Mouse (Mus musculus) layer of hippocampus, postnatal 10 days (tissue): Measurements from ENCODE around the gene Sost. TPM values are rescaled to one million over a fixed set of nuclear protein-coding genes. Genes with fewer than 3 reads are reported as not detected.

Source experiments
- DNase-seq, 2 experiments: peaks; one replicate each; pipeline ENCODE4 v3.0.0; 2021; ENCODE audit warnings: low spot score in 2 of 2
- total RNA-seq, 2 experiments: library from RNA; stranded (reverse); gene quantifications; 2 replicates each; pipeline ENCODE4 v1.2.3; 2021

Sost gene
- total RNA-seq, 2 experiments from 2014 or later, result 0.23 TPM; not detected in 1

DNA sequence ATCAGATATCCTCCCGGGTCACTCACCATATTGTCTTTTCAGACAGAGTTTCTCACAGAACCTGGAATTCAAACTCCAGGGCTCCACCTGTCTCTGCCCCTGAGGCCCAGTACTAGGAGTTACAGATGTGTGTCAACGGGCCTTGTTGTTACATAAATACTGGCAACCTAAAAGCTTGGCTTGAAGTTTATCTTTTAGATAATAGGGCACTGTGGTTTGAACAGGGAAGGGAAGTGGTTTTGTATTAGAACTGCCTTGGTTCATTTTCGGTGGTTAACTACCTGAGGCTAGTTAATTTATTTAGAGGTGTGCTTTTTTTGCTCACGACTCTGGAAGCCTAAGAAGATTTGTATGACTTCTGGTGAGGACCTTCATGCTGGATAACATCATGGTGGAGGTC, 13.4 kb downstream of the Sost start:
- DNase-seq, result no peak

DNA sequence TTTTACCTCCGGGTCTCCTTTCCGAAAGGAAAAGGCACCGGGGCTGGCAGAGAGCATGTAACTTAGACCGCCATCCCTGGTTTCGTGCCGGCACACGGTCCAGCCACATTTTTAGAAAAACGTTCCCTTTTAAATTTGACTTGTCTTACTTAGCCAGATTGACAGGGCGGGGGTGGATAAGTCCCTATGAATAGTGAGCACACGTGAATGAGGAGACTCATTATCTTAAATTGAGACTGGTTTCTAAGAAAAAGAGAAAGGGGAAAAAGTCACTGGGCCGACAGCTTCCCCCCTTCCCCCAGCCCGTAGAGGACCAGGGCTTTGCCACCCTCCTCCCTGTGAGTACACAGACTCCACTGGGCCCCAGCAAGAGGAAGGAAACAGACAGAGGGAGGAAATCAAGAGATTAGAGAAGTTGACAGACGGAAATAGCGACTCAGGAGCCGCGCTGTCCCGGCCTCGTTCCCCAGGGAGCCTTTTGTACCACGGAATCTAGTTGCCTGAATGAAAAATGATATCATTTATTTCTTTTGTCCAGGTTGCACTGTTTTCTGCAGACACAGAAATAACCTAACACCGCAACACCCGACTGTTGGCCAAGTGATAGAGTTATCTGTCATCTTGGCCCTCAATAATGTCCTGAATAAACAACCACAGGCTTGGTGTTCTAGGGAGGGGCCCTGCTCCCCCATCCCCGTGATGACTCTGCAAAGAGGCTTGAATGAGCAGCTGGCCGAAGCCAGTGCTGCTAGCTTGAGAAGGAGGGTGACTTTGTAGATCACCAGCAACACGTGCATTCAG, 14.1 kb downstream of the Sost start:
- DNase-seq, result no peak

DNA sequence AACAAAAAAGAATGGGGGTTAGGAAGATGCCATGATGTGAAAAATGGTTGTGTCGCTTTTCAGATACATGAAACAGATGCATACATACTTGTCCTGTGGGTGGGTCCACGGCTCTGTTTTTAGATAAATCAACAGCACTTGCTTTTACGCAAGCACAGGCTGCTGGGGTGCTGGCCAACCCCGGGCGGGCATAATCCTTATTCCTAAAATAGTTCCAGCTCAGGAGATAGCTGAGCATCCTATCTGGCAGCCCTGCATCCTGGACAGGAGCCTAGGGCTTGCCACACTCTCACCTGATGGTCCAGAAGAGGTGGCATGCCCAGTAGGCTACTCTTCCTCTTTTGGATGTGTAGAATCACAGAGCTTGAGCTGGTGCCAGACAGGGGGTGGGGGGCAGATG, 16.8 kb downstream of the Sost start:
- DNase-seq, result no peak

DNA sequence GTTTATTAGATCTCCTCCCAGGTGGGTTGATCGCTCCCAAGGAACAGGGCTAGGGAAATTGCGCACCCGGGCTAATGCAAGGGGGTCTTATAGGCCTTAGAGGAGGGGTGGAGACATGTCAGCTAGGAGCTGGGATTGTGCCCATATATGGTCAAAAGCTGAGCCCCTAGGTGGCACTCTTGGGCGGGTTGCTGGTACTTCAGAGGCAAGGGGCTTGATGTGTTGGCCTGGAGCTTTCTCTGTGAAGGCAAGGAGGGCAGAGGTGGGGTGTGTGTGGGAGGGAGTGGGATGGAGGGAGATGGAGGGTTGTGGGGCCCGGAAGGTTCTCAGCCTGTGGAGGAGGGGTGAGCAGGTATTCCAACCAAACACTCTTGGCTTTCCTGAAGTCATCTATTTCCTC, 20.3 kb downstream of the Sost start:
- DNase-seq, result no peak

DNA sequence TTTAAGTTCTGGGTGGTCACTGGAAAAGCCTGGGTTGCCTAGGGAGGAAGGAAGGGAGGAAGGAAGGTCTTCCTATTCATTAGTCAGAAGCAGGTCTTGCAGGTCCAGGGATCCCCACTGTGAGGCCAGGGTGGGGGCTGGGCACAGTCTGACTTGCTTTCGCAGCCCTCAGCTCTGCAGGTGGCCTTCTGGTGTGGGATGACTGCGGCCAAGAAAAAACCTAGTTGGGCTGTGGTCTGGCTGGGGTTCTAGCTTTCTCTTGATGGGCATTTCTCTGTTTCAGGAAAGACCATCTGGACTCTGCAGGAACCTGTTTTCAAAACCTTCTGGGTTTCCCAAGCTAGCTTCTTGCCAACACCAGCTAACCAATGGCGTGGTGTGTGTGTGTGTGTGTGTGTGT, 23.8 kb downstream of the Sost start:
- no peak for DNase-seq

DNA sequence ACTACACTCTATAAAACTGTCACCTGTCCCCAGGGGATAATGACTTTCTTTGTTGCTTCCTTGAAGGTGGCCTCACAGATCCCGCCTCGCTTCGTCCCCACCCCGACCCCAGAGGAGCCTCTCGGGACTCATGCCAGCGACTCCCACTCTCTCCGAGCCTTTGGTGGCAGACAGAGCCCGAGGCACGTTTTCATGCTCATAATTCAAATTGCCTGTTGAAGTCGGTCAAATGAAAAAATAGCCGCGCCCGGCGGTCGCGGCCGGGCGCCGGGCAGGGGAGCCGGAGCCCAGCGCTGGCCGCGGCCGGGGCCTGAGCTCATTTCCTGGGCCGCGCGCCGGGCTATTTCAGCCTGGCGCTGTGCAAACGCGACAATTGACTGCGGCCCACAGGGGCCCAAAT, 29.7 kb downstream of the Sost start:
- no peak for DNase-seq

DNA sequence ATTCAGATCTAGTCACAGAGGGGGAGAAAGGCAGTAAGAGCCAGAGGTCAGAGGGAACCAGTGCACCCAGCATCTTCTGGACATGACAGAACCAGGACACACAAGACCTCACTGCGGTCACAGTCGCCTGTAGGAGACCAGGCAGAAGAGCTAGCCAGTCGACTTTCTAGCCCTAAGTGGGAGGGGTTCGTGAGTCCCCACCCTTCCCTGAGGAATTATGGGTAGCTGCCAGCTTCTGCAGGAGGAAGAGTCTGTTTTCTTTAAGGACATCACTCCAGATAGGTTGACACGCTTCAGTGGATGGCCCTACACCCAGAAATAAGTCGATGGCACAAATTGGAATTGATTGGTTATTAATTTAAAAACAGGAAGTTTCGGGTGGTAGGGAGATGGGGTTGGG, 30.4 kb downstream of the Sost start:
- DNase-seq, result no peak

DNA sequence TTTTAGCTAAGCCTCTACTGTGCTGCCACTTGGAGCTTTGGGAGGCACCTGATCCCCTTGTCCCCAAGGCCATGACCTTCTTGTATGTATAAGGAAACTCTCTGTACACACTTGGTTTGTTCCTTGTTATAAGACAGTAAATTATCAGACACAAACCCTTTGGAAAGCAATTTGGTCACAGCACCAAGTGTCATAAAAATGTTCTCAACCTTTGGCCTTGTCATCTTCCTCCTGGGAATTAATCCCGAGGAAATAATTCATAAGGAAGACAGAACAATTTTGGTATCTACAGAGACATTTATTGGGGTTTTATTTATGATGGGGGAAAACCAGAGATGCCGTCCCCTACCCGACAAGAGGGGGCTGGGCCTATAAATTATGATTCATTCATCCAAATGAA, 31.1 kb downstream of the Sost start:
- no peak for DNase-seq

GRCm38 (mm10) chr11:101931978-101932377, 34.8 kb downstream of the Sost start:
- no peak for DNase-seq

DNA sequence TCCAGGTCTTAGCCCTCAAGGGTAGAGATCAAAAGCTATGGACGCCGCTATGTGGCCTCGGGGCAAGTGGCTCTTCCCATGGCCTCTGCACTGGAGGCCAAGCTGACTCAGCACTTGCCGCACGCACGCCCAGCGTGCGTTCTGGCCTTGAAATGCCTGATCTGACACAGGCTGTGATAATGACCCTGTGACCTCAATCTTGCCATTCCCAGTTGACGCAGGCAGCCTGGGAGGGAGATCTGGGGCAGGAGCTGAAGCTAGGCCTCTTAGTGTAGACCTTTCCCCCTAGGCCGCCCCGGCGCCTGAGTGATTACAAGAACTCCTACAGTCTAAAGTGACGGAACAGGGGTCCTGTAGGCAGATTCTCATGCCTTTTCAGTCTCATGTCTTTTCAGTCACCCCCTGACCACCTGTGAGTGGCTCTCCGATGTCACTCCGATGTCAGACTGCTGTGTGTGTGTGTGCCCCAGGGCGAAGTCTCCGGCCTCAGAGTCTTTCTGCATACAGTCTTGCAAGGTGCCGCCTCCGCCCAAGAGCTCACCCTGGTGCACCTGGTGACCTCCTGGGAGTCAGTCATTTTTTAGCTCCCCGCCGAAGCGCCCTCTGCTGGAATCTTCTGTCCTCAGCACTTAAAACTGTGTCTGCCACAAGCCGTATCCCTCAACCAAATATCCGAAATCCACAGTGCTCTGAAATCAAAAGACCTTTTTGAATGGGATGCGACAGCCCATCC, 38.6 kb downstream of the Sost start:
- DNase-seq, result no peak

DNA sequence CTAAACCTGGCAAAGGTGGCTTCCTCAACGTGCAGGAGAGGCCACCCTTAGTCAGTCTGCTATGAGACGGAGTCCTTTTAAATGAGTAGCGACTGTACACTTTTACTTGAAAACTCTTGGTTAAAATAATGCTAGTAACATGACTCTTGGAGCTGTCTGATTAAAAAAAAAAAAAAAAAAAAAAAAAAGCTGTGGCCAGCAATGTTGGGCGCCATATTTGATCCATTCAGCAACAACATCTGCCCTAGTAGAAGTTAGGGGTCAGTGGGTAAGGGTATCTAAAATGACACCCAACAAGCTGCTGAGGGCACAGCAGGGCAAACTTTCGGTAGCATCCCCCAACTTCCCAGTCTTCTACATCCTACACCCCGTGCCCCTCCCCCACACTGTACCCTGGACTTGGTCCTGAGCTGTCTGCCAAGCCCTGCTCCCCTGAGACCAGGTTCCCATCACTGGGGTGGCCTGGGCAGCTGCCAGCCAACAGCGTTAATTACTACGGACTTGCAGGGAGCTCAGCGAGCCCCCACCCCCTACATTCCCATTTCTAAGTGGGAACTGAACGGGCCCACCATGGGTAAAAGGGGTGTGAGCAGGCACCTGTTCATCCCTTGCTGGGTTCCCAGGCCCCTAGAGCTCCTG, 39.7 kb downstream of the Sost start:
- no peak for DNase-seq

DNA sequence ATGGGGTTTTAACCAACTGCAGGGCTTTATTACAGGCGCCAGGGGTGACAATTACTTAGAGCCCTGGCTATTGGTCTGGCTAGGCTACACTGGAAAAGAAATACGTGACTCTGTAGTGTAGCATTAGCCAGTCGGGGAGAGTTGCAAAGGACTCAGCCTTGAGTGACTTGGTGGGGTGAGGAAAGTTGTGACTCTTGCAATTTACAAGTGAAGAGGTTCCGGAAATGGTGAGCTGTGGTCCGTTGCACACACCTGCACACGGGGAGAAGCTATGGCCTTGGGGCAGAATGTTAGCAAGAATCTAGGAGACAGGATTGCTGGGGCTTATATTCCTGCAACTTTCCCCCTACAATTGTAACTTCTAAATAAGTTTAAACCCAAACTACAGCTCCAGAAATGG, 41.2 kb downstream of the Sost start:
- DNase-seq, result no peak

DNA sequence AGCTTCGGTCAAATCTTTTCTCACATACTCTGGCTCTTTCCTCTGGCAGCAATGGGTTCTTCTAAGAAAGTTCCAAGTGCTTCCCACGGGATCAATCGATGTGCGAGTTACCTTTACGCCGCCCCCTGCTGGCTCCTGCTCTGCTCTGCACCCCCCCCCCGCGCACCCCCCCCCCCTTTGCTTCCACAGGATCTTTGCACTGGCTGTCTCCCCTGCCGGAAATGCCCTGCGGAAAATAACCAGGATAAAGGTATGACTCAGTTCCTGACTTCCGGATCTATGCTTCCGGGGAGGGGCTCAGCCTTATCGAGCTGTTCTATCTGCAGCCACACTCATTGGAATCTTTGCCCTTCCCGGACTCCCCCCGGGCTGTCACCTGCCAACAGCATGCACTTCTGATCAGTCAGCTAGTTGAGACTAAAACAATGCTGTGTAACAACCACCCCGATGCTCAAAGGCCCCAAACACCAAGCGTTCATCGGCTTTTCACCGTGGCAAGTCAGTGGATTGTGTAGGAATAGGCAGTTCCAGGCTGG, 42.3 kb downstream of the Sost start:
- DNase-seq, result no peak

DNA sequence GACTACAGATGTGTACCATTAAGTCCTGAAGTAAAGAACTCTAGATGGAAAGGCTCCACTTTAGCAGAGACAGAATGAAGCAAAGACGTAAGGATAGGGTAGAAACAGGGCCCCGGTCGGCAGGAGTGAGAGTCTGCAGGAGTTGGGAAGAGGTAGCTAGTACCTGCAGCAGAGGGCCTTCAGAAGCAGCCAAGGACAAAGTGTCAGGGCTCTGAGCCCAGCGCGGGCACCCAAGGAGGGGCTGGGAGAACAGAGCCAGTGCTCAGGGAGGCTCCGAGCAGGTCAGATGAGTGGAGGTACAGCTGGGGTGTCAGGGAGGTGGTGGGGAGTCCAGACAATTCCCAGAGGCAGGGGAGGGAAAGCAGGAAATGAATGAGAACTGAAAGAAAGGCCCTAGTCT, 42.8 kb downstream of the Sost start:
- DNase-seq, result no peak

DNA sequence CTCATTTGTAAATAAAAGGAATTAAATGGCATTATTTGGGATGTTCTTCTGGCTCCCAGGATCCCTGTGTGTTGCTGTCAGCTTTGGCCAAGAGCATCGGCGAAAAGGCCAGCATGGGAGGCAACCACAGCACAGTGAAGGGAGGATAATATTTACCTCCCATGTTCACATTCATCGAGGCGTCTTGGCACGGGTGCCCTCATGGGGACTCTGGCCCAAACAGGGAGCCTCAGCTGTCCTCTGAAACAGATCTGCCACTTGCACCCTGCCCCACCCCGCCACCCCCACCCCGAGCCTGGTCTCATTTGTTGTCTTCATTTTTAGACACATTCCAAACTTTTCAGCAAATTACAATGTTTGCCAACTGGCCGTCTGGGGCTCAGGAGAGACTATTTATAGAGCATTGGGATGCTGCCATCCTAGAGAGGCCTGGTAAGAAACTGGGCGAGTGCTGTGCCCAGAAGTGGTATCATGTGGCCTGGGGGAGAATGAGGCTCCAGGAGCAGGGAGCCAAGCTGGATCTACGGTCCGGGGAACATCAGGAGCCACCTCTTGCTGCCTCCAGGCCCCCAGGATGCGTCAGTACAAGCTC, 45.4 kb downstream of the Sost start:
- DNase-seq, result peak in 1 of 2 experiments; percentile 24

- DNase-seq, result peak; percentile 91 to 93
These were observed 47.2 kb downstream of the Sost start for GRCm38 (mm10) chr11:101919660-101920059.

DNA sequence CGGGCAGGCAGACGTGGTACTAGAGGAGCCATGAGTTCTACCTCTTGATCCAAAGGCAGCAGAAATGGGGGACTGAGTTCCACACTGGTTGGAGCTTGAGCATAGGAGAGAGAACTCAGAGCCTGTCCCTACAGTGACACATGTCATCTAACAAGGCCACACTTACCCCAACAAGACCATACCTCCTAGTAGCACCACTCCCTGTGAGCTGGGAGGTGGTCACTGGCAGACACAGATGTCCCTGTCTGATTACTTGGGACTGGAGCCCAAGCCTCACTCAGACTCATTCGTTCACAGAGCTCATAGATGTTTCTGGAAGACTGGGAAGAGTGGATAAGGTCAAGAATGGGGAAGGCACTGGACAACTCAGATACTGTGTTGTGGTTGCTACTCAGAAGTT, 48.2 kb downstream of the Sost start:
- no peak for DNase-seq

GRCm38 (mm10) chr11:101916772-101917171, 50.0 kb downstream of the Sost start:
- no peak for DNase-seq

- no peak for DNase-seq
These were observed 53.2 kb downstream of the Sost start for GRCm38 (mm10) chr11:101913591-101913990.
